Mouse (Mus musculus) neutrophil, adult 83 days (primary cell): Measurements from ENCODE around the gene Fchsd2. TPM values are rescaled to one million over a fixed set of nuclear protein-coding genes. Genes with fewer than 3 reads are reported as not detected.

Experiments used
- total RNA-seq, 2 experiments: library from RNA; stranded (reverse); gene quantifications; one replicate each; pipeline ENCODE4 v1.2.4; 2023

Gene Fchsd2
- total RNA-seq: 10 to 100 TPM; 15.9 to 19.0 TPM

DNA sequence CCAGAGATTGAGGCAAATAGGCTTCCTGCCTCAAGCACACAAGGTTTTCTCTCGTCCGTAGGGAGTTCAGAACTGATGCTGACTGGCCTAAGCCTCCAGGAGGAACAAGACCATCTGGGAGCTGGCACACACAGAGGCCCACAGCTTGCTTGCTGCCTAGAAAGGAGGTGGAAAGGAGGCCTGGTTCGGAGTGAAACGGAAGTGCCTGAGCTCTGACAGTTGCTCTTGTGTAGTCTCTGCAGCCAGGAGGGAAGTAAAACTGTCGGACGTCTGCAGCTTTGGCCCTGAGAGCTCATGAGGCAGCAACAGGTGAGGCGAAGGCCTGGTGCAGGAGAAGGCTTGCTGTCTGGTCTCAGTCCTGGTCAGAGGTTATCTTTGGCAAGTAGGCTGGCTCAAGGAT, at the start of gene Fchsd2:
Gene Fchsd2, plus strand, starts transcription at position 246 of the 400 bp plus-strand sequence.

DNA sequence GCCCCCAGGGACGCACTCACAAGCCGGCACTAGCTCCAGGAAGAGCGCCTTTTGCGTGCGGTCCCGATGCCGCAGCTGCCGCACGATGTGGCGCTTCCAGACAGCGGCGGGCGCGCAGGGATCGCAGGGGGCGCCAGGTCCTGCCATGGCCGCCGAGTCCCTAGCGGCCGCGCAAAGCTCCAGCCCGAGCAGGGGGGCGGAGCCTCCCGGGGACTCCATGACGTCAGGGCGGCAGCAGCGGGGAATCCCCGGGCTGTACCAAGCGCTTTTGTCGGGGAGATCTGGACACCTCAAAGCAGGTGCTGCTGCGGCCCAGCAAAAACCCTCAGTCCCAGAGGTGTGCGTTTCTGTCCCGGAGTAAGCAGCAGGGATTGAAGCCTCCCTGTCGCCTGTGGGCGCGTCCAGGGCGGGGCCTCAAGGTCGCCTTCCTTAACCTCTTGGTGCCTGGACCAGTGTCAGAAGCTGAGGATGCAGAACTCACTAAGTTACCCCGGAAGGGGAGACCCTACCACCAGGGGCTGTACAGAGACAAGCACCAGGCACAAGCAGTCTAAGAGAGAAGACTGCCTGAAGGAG, 209.3 kb downstream of the Fchsd2 start, which contains the start of gene Atg16l2:
Gene Atg16l2, minus strand, starts transcription at position 371 of the 576 bp plus-strand sequence.

DNA sequence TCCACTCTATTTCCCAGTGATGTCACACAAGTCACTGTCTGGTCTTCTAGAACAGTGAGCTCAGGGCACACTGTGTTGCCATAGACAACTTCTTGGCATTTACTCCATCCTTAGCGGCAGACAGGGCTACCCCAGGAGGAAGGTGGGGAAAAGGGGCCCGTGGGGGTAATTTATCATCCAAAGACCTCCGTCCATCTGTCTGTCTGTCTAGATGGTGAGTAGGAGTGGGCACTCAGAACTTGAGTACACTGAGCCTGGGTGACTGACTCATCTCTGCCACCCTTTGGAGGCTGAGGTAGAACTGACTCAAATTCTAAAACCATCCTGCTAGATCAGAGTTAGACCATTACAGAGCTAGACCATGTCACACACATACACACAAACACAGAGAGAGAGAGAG, 224.4 kb downstream of the Fchsd2 start, which contains the start of gene Stard10:
Gene Stard10, plus strand, starts transcription at position 73 of the 400 bp plus-strand sequence.

Other genes with a start within 250 kb of the Fchsd2 start
- 10 to 100 TPM; 86.9 to 89.3 TPM for gene Relt, start 229.4 kb upstream of the Fchsd2 start, total RNA-seq
- under 1 TPM; 0.33 to 0.66 TPM for gene Arhgef17, start 160.8 kb upstream of the Fchsd2 start, total RNA-seq
- 10 to 100 TPM in 1 of 2 experiments, 1 to 10 TPM in 1; 5.2 to 10.7 TPM for gene P2ry6, start 118.2 kb upstream of the Fchsd2 start, total RNA-seq
- gene P2ry2, start 80.0 kb upstream of the Fchsd2 start, total RNA-seq: 10 to 100 TPM in 1 of 2 experiments, 1 to 10 TPM in 1; 8.9 to 11.5 TPM
- gene Atg16l2, start 209.4 kb downstream of the Fchsd2 start, total RNA-seq: 10 to 100 TPM; 62.9 to 63.3 TPM
- 10 to 100 TPM; 19.3 to 26.6 TPM for gene Stard10, start 224.2 kb downstream of the Fchsd2 start, total RNA-seq